Mouse (Mus musculus): ENCODE data around the gene Foxn2.

DNA sequence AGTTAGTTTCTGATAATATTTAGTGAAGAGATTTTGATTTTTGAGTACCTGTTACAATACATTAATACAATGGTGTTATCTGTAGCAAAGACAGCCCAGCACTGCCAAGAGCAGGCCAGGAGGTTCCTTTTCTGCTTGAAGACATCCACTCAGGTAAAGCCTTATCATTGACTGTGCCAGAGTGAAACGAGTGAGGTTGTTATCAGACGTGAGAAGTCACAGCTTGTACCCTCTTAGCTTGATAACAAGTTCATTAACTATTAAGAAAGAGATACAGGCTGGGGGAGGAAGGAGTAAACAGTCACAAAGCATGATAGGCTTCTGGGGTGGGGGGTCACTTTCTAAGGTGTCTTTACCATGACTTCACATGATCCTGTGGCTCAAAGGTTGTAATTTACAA is 19.0 kb downstream of the Foxn2 start:
- no peak for TF ChIP-seq GATA1 (IDR thresholded peaks at IDR 0.05; ENCODE audit: borderline replicate concordance, low read length)
- no peak for TF ChIP-seq FLI1 (IDR thresholded peaks at IDR 0.05; ENCODE audit: low read length)

Measured in megakaryocyte, embryonic 14.5 days (primary cell).